Mouse (Mus musculus) retina, postnatal 1 day (tissue): ENCODE measurements around the gene Syt13.
A peak's percentile ranks its signal among the peaks of the same experiment; 100 is the strongest.

Source experiments
- DNase-seq: peaks from one replicate; pipeline ENCODE4 v3.0.0-alpha.2; 2012

The Syt13 gene

DNA sequence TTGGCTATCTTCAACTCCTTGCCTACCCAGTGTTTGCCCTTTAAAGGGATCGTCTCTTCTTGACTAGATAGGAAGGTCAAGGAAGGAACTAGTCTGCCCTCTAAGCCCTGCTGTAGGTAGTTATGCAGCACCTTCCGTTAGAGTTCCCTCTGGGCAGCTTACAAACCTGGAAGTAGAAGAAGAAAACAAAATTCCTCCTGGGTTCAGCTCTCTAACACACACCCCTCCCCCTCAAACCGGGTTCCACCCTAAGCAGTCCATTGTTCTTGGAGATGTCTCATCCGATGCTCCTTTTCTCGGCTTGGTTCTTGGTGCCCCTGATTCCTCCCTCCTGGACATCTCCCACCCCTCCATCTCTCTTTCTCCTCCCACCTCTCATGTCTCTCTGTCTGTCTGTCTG is 14.8 kb downstream of the Syt13 start:
- DNase-seq: no peak

DNA sequence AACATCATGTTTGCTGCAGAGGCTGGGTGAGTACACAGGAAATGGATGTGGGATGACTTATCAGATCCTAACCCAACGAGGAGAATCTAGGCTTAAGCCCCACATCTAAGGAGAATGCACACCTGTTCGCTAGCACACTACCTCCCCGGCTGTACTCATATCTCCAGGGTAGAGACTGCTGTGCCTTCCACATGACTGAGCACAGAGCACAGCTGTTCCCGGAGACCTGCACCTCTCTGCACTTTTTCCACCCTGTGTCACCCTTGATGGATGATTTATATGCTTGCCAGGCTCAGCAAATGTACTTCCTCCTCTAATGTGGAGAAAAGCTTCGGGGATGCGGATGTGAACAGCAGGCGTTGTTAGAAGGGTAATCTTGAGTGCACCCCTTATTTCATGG is 16.2 kb downstream of the Syt13 start:
- DNase-seq: no peak

DNA sequence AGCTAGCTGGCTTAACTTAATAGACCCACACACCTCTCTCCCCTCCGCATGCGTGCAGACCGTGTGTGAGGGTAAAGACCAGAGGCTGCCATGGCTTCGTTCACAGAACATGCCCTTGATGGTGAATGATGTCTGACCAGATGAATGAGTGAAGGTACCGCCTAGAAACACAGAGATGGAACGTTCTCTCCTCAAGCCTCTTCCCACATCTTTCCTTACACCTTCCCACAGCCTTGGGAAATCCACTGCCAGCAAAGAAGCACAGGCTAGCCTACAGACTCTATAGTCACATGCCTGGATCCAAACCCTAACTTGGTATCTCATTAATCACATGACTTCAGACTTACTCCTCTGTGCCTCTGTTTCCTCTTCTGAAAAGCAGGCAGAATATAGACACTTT is 18.5 kb downstream of the Syt13 start:
- DNase-seq: no peak

DNA sequence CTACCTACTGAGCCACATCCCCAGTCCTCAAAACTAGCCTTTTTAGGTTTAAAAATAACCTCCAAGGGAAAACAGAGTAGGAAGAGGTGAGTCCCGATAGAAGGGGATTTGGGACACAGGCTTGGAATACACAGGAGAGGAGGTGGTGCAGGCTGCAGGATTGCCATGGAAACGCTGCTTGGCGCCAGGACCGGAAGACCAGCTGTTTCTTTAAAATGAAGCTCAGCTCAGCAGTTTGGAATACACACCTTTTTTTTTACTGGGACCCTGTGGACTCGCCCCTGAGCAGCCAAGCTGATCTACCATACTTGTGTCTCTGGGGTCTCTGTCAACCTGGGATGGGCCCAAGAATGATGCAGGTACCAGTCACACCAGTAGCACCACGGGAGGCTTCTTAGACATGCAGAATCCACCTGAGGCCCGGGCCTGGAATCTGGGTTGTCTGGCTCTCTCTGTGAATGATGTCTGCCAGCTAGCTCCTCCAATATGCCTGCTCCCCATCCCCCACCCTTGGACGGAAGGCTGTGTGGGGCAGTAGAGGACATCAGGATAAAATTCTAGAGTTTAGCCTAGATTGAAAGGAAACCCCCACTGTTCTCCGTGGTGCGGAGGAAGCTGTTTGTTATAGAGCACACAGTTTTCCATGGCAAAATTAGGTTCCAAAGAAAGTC is 19.5 kb downstream of the Syt13 start:
- no peak for DNase-seq

DNA sequence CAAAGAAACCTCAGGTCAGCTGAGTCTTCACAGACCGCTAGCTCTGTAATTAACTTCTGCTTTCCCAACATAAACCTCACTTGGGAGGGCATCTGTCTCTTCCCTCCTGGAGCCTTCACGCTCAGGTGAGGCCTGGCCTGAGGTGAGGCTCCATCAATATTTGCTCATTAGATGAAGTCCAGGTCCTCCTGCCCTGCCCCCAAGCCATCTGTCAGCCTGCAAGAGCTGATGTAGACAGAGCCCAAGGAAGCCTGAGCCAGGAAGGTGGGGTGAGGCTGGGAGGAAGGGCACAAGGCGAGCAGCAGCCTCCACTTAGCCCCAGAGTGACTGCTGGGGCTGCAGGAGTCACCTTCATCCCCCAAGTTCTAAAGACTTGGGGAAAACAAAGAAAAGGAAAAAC is 20.6 kb downstream of the Syt13 start:
- DNase-seq: no peak

DNA sequence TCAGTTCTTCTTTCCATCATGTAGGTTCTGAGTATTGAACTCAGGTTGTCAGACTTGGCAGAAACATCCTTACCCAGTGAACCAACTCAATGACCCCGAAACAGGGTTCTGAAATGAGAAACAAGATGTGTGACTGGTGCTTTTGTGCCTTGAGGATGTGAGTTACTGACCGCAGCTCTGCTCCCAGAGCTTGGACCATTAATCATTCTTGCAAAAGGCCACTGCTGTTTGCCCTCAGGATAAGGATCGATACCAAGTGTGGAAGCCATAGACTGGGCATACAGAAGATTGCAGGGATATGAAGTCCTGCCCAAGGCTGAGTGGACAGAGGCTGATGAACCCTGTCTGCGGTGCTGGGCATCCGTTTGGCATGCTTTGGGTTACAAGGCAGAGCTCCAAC is 23.2 kb downstream of the Syt13 start:
- DNase-seq: no peak

DNA sequence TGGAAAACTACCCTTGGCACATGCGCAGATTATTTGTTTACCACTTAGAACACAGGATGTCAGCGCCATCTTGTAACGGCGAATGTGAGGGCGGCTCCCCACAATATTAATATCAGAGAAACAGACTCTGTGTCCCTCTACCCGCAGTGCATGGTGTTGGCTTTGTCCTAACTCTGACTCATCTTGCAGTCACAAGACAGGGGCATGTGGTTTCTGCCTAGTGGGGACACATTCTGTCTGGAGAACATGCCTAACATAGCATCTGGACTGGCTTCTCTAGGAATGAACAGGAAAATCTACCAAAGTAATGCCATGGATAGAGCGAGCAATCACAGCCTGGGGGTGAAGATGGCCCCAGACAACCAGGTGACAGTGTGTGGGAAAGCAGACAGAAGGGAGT is 23.9 kb downstream of the Syt13 start:
- DNase-seq: no peak

DNA sequence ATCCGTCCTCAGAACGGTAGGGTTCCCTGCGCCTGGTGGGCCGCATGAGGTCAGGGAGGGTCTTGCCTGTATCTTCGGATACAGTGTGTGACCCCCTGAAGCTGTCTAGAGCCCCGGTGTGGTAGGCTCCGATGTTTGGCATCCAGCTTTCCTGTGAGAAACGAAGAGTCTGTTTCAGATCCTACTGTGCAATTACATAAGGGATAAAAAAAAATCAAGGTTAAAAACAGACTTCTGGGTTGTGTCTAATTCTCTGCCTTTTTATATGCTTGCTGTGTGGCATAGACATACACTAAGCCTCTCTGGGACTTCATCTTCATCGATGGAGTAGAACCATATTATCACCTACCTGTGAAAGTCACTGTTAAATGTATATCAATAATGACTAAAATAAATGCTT is 26.1 kb downstream of the Syt13 start:
- DNase-seq: no peak

DNA sequence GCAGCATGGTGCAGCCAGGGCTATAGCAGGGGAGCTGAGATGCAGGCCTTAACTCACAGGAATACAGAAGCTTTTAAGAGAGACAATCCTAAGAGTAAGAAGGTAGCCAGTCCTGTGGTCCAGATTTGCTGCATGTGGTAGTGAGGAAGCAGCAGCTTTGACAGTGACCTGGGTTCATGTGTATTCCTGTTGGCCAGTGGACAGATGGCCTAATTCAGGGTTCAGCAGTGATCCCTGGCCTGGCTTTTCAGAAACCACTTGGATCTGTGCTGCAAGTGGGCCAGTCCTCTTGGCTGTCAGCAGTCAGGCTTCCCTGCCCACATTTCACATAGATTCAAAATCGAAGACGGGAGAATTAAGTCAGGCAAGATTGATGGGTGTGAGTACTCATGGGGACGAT is 26.6 kb downstream of the Syt13 start:
- no peak for DNase-seq

DNA sequence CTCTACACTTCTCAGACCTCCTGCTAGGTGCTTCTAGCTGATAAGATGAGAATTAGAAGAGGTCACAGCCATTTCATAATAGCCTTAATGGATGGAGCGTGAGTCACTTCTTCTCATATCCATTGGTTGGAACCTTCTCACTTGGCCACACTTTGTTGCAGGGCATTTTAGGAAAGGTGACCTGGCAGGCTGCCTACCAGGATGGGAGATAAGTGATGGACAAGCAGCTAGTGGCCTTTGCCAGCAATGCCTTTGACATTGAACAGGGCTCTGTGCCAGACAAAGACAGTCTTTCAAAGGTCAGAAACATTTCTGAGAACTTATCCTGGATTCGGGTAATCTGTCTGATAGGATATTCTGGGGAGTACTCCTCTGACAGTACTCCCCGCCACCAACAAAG is 28.5 kb downstream of the Syt13 start:
- DNase-seq: no peak

DNA sequence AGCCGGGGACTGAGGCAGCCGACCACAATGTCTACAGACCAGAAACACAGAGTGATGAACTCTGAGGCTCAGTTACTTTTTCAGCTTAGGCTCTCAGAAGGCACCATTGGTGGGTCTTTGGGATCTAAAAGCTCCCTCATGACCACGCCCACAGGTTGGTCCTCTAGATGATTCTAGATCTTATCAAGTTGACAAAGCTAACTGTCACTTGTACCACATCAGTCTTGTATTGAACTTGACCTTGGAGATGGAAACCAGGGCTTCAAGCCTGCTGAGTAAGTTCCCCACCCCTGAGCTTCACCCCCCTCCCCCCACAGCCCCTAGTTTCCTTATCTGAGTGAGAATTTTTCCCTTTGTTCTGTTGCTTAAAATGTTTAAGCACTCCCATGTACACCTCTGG is 29.5 kb downstream of the Syt13 start:
- DNase-seq: no peak

DNA sequence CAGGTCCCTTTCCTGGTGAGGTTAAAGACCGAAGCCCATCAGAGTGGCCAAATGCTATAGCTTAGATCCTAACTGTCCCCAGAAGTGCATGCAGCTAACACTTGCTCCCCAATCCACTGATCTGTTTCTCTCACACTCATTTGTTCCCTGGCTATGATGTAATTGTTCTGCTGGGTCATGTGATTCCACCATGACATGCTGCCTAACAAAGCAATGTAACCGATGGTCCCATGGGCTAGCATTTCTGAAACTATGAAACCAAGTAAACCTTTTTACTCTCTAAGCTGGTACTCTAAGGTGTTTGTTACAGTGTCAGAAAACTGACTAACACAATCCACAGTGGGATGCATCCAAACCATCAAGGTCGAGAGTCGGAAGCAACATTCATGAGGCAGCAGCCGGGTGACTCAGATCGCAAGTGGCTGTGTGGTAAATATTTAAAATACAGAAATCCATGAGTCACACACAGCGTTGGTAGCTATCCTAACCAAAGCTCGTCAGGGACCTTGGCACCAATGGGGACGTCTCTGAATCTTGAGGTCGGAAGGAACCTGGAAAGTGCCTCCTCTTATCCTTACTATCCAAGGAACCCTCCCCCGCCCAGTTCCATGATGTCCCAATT is 30.3 kb downstream of the Syt13 start:
- no peak for DNase-seq

DNA sequence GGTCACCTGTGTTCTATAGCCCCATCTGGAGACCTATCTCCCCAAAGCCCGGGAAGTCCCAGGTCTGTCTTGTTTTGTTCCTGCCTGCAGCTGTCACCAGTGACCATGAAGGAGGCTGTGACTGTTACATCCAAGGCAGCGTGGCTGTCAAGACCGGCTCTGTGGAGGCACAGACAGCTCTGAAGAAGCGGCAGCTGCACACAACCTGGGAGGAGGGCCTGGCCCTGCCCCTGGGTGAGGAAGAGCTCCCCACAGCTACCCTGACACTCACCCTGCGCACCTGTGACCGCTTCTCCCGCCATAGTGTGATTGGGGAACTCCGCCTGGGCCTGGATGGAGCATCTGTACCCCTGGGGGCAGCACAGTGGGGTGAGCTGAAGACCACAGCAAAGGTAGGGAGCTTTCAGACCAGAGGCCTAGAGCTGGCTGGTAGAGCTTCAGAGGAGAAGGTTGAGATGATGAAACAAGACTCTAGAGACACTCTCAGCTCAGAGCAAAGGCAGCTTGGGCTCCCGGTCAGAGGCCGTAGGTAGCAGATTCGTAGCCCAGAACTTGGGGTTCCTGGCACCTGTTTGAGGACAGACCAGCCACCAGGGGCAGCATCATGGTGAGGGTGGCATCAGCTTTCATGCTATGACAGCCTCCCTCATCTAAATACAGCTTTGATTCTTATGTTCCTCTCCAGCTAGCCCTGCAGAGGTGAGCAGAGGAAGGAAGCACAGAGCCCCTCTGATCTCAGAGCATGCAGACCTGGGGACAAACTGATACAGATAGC is 31.1 kb downstream of the Syt13 start:
- no peak for DNase-seq

DNA sequence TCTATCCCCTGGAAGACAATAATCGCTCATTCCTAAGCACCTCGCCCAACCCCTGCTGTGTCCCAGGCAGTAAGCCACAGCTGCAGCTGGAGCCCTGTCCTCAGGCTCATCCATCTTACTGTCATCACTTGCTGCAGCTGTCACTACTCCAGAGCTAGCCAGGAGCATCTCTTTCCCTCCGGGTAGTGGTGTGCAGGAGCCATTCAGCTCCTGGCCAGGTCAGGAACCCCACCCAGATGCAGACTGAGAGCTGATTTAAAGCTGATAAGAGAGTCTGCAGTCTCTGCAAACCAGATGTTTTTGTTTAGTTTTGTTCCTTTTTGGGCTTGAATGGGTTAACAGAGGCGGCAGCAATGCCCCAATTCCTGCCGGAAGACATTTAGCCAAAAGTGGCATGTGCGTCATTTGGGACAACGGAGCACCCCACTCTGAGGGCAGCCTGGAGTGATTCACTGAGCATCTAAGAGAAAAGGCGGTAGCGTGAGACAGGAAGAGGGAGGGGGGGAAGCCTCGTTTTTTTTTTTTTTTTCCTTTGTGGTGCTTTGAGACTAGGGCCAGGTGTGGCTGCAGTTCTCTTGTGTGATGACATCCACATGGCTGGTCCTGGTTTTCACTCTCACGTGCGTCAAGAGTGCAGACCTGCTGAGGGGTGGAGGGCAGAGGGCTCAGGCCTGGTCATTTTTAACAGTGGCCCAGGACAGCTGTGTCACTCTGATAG is 33.2 kb downstream of the Syt13 start:
- DNase-seq: peak; percentile 68

DNA sequence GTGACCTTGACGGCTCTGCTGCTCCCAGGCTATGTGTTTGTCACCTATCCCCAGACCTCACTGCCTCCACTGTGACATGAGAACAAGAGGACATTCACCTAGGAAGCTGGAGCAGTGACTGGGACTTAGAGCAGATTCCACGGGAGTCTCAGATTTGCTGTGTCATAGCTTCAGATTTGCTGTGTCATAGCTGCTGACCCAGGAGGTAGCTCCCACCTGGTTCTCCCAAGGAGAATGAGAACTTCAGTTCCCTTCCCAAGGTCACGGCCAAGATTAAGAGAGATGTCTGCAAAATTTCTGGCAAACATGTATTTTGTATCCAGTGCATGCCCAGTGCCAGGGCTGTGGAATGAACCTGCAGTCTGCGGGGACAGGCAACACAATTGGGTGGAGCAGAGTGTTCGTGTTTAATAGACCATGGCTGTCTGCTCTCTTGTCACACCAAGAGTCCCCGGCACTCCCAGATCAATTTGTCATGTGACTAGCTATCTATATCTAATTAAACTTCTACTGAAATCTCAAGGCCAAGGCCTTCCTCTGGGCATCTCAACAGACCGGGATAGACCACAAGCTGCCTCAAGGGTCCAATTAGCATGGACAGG is 33.9 kb downstream of the Syt13 start:
- no peak for DNase-seq

DNA sequence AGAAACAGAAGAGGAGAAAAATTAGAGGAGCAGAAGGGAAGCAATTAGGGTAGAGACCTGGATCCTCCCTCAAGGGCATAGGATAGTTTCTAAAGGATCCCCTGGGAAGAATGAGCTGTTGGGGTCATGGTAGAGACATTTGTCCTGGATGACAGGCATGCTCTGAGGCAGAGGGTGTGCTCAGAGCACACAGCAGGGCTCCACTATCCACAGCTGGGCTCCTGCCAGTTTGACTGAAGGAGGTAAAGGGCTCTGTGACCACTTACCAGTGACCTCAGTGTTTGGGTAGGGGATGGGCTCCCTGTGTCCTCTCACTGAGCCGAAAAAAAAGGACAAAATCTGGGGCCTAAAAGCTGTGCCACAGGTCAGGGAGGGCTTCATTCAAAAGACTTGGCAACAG is 34.6 kb downstream of the Syt13 start:
- DNase-seq: no peak

DNA sequence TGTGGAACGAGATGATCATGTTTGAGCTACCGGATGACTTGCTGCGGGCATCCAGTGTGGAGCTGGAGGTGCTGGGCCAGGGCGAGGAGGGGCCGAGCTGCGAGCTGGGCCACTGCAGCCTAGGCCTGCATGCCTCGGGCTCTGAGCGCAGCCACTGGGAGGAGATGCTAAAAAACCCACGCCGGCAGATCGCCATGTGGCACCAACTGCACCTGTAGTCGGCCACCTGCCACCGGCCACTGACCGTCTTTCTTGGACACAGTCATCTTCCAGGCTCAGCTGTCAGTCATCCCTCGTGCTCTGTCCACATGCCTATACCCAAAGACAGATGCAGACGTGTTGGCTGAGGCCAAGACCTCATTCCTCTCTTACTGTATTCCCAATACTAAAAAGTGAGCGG is 38.6 kb downstream of the Syt13 start:
- no peak for DNase-seq

DNA sequence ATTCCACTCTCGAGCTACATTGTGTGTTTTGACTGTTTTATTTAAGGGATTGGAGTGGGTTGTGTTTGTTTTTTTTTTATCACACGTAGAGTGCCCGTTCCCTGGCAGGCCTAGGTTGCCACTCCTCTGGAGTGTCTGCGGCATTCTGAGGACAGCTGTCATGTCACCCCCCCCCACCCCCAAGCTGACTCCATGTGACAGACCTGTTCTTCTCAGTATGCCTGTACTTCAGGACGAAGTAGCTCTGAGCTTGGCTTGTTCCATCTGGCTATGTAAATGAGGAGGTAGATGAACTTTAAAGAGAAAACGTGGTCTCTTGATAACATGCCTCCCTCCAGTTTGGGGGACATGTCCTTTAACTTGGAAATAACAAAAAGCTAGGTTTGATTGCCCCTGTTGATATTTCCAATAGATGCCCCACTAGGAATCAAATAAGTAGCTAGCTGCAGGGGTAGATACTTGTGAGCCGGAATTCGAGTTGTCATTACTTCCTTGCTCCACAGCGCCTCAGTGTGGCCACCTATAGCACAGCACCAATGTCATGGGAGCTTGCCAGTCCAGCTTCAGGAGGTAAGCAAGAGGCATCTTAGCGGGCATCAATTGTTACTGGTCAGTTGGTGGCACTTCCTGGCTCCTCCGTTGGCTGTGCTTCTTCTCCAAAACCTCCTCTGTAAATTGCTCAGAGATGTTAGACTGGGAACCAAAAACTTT is 39.7 kb downstream of the Syt13 start:
- peak; percentile 78 for DNase-seq

DNA sequence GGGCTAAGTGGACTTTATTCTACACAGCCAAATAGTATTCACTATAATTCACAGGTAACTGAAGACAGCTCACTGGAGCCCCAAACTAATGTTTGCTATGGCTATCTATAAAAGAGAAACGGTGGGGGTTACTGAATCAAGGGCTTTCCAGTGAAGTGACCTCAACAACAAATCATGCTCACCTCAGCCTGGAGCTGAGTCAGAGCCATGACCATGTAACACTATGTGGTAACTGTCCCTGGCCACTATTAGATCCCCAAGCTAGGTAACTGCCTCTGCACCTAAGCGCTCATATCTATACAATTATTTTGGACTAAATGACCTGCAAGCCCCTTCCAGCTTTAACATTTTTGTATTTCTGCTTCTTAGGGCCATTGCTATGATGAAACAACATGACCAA is 42.0 kb downstream of the Syt13 start:
- no peak for DNase-seq

DNA sequence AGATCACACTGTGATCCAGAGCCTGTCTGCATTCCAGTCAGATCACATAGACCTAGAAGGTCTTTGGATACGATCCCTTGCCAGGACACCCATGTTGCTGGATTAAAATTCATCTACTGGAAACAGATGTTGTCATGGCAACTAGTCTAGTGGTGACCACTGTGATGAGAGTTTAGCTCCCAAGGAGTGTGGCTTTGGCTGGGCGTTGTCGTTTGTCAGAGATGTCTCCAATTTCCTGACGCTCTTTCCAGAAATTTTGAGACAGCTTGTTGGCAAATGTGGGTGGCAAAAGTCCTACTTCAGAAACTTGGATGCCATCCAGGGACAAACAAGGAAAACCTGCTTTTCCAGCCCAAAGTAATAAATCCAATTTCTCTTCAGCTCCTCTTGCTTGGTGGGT is 43.7 kb downstream of the Syt13 start:
- DNase-seq: no peak

DNA sequence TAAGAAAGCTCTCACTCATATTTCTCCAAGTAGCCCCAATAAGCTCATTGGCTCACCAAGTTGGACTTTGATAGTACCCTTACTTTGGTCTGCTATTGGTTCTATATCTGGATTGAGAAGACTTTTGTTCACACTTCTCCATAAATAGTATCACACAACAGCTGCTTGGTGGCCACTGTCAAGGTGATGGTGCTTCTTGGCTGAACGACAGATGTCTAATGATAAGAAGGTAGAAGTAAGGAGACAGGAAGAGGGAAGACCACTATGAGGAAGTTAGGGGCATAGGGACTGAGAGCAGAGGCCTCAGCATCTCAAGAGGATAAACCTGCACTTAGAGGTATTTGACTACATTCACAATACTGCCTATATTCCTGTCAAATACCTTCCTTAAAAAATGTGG is 49.4 kb downstream of the Syt13 start:
- DNase-seq: no peak

DNA sequence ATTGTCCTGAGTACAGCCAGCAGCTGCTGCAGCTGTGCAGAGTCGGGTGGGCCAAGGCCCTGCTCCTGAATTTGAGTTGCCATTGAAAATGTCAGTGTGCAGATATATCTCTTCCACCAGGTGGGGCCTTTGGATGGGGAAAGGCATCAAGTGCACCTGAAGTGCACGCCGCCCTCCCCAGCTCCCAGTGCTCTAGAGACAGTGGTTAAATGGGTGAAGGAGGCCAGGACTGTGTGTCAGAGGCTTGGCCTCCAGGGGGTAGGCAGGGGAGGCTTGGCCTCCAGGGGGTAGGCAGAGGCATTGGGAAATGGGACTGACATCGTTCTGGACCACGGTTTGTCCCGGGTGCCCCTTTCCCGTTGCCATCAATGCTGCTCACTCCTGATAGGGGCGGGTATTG is 51.4 kb downstream of the Syt13 start:
- no peak for DNase-seq
